Mouse (Mus musculus): ENCODE data around the gene Mybpc2.

The Mybpc2 gene

DNA sequence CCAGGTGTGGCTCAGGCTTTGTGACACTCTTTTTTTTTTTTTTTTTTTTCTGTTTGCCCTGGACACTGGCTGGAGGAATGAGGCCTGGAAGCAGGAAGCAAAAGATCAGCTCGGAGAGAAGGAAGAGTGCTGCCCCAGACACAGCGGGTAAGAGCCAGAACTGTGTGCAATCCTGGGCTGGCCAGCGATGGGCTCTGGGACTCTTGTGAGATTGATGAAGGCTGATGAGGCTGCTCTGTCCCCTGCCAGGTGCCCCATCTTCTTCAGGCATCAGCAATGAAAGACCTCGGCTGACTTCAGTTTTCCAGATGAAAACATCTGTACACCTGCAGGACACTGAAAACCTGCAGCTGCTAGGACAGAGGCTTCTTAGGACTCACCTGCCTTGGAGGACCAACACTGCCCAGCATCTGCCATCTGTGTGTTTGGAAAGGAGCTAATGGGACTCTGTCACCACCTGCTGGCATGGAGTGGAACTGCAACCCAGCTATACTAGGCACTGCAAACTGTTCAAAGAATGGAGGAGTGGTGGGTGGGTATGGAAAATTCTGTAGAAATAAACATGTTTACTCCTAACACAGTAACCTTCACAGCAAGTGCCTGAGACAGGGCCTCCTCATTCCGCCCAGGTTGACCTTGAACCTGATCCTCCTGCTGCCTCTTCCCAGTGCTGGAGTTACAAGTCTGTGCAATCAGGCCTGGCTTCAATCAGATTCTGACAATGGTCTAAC is 39.5 kb downstream of the Mybpc2 start:
- peak; percentile 23 for DNase-seq (ENCODE audit: low spot score)

GRCm38 (mm10) chr7:44484109-44484508 is 40.3 kb downstream of the Mybpc2 start:
- no peak for DNase-seq (ENCODE audit: low spot score)

GRCm38 (mm10) chr7:44482836-44483435 is 41.5 kb downstream of the Mybpc2 start:
- no peak for DNase-seq (ENCODE audit: low spot score)

GRCm38 (mm10) chr7:44475046-44475614 is 49.3 kb downstream of the Mybpc2 start:
- no peak for DNase-seq (ENCODE audit: low spot score)

- no peak for DNase-seq (ENCODE audit: low spot score)
Observed at GRCm38 (mm10) chr7:44474419-44474818, 50.0 kb downstream of the Mybpc2 start.

GRCm38 (mm10) chr7:44472961-44473646 is 51.4 kb downstream of the Mybpc2 start:
- DNase-seq (ENCODE audit: low spot score): no peak

DNA sequence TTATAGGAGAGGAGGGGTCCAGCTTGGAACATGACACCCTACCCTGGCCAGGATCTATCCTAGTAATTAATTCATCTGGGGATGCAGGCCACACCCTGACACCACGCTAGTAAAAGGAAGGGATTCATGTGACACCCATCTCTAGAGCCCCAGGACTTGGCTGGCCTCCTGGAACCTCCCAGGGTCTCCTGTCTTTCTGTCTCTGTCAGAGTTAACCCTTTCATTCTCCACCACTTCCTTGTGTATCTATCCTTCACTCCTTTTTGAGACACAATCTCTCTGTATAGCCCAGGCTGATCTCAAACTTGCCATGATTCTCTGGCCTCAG is 51.9 kb downstream of the Mybpc2 start:
- no peak for DNase-seq (ENCODE audit: low spot score)

DNA sequence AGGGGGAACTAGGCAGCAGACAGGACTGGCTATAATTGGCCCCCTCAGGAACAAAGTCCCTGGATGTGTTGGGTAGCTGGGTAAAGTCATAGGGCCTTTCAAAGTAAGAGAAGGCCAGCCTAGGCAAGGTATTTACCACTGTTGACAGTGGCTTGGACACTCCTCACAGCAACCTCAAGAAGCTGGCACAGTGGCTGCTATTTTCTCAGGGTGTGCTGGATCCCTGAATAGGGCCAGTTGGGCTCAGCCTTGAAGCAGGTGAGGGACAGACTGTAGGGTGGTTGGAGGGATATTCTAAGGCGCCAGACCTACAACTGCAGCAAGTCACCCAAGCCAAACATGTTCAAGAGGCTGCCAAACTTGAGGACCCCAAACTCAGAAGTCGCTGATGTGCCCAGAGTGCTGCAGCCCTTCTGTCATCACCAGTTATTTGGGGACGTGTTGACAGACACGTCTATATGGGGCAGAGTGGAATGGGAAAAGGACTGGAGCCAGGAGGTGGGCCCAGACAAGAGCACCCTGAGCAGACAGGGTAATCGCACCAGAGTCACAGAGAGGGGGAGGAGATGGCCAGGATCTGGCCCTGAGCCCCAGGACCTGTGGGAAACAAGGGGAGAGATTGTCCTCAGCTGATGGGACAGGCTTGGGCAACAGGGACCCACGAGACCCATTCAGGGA is 52.4 kb downstream of the Mybpc2 start:
- DNase-seq (ENCODE audit: low spot score): no peak

GRCm38 (mm10) chr7:44470696-44471612 is 53.5 kb downstream of the Mybpc2 start:
- DNase-seq (ENCODE audit: low spot score): no peak

DNA sequence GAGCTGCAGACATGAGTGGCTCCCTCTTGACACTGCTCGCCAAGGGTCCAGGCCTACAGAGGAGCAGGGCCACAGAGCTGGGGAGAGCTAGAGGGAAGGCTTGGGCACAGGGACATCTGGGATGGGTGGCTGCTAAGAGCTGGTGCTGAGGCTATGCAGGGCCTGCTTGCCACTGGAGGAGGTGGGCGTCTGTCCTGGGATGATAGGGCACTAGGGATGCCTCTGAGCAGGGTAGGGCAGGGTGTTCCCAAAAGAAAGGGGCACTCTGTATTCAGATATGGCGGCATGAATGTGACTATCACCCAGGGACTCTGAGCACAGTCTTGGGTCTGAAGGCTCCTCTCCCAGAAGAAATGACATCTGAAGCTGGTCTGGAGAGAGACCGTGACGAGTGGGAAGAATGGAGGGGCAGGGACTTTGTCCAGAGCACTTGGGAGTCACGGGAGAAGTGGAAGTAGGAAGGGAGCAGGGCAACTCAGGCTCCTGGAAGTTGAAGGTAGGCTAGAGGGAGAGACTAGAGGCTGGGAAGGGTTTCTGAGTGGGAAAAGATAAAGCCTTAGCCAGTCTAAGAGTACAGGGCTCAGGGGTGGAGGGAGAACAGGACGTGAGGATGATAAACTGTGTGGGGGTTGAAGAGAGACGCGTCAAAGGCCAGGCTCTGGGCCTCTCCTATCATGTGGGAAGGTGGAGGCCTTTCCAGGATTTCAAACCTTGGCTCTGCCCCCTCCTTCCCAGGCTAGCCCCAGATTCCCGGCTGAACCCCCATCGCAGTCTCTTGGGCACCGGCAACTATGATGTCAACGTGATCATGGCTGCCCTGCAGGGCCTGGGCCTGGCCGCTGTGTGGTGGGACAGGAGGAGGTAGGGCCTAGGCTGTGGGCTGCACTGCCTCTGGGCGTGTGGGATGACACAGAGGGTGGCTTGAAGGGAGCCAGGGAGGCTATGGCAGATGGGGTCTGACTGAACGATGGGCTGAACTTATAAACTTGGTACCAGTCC is 54.5 kb downstream of the Mybpc2 start:
- no peak for DNase-seq (ENCODE audit: low spot score)

DNA sequence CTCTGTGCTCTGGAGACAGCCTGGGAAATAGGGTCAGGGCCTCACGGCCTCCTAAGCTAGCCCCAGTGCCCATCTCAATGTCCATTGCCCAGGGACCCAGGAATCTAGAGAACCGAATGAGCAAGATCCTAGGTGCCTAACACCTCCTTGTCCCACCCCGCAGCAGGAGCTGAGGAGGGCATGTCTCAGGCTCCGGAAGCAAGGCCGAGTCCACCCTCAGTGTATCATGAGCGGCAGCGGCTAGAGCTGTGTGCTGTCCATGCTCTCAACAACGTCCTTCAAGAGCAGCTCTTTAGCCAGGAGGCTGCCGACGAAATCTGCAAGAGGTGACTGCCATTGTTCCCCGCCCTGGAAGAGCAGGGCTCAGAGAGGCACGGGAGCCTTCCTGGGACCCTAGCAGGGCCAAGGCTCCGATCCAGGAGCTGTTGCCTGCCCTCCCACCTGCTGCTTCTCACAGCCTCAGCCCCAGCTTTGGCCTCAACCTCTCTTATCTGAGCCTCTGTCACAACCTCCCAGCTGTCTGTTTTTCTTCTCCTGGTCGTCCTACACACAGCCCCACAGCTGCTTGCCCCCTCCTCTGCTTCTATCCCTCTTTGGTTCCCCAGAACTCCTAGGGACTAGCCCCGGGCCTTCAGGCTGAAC is 55.7 kb downstream of the Mybpc2 start:
- no peak for DNase-seq (ENCODE audit: low spot score)

DNA sequence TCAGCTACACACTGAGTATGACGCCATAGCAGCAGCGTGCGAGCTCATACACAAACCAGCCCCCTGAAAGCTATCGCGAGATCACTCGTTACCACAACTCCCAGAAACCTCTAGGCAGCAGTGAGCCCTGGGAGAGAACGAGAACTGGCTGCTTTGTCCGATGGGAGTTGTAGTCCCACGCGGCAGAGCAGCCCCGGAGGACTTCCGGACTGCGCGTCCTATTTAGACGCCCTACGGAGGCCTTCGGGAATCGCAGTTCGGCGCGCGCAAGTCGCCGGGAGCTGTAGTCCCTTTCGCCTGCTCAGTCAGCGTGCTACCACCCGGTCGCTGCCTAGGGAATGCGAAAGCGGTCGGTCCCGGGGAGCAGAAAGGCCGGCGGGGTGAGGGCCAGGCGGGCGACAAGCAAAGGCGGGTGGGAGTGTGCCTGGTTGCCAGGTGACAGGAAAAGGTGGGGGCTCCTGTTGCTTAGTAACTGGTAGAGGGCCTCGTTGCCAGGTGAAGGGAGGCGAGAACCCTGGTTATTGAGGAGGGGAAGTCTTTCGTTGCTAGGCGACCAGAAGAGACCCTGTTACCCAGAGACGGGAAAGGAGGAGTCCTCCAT is 56.5 kb downstream of the Mybpc2 start, which contains the start of gene Josd2:
TSS of gene Josd2 (plus strand) at position 170 of the 601 bp plus-strand sequence.
- DNase-seq (ENCODE audit: low spot score): peak; percentile 70

DNA sequence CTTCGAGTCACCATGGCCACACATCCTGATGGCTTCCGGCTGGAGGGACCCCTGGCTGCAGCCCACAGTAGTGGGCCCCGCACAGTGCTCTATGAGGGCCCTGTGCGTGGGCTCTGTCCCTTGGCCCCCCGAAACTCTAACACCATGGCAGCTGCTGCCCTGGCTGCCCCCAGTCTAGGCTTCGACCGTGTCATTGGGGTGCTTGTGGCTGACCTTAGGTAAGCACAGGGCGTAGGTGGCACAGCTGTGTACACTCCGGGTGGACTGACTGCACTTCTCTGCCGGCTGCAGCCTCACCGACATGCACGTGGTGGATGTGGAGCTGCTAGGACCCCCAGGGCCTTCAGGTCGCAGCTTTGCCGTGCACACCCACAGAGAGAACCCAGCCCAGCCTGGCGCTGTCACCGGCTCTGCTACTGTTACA is 57.6 kb downstream of the Mybpc2 start:
- DNase-seq (ENCODE audit: low spot score): no peak

DNA sequence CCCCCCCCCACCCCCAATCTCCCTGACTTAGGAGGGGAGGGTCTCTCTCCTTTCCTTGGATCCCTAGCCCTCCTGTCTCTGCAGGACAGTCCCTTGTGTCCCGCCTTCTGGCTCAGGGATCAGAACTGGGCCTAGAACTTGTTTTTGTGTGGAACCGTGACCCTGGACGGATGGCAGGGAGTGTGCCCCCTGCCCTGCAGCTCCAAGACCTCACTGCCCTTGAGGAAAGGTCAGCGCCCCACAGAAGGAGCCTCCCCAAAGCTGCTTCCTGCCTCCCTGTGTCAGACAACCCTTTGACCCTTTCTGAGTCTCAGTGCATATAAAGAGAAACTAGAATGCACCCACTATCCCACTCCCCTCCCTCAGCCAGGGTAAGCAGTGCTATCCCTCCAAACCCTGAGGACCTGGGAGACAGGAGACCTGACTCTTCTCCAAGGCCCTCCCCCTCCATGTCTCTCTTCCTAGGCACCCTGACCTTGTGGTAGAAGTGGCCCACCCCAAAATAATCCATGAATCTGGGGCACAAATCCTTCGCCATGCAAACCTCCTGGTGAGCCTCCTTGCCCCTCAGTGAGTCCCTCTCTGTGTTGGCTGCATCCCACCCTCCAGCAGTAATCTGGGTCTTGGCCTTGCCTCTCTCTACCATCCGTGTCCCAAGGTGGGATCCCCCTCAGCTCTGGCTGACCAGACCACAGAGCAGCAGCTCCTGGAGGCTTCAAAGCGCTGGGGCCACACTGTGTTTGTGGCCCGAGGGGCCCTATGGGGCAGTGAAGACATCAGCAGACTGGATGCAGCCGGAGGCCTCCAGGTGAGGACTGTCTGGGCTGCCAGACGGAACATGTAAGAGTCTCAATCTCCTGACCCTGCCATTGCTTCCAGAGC is 58.2 kb downstream of the Mybpc2 start:
- DNase-seq (ENCODE audit: low spot score): no peak

DNA sequence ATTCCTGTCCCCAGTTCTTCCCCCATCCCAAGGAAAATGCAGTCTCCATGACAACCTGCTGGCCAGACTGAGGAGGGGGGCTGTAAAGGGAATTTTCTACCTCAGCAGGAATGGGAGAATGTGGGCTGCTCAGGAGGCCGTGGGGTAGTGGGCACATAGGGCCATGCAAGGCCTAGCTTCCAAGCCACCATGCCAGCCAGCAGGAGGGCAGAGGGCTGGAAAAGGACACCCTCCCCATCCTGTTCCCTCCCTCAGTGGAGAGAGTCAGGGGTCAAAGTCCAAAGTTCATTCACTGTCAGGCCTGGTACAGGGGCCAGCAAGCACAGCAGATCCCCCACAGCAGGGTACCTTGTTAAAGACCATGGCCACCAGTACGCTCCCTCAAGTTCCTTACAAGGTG is 59.3 kb downstream of the Mybpc2 start, which contains the start of gene Aspdh:
TSS of gene Aspdh (plus strand) at position 281 of the 400 bp plus-strand sequence.
- no peak for DNase-seq (ENCODE audit: low spot score)

DNA sequence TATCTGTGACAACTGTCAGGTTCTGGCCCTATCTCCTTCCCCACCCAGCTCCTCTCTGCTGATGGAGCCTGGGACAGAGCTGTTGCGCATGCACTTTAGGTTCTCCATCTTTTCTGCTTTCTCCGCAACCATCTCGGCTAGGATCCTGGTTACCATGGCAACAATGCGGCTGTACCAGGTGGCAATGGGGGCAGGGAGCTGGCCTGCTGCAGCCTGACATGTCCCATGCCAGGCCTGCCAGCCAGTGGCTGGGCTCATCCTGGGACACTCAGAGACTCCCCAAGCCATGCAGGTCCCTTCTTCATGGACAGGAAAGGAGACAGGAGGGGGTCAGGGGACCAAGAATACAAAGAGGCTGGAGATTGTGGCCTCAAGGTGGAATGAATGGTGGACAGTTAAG is 59.9 kb downstream of the Mybpc2 start:
- DNase-seq (ENCODE audit: low spot score): no peak

DNA sequence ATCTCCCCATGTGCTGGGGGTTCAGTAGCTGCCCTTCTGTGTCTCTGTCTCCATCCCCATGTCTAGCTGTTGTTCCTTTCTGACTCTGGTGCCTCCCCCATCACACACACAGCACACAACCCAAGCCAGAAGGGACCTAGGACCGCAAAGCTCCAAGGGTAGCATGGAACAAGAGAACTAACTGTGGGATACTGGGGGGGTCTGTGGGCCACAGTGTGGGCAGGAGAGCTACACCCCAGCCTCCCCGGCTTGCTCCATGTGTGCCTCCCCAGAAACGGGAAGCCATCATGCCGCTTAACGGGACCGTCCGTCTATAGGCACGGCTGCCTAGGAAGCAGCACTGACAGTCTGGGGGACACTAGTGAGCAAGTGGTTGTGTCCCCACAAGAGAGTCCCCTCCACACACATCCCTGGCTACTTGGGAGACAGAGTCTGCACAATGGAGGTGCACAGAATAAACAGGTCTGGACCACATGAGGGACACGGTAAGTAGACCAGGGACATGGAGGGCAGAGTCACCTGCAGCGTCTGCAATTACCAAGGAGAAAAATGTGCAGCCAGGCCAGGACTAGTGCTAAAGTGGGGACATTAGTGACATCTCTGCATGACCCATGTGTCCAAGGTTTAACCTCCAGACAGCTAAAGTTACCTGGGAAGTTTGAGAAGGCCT is 60.8 kb downstream of the Mybpc2 start:
- DNase-seq (ENCODE audit: low spot score): no peak

All from urinary bladder, postnatal 10 days (tissue).